Mouse (Mus musculus) gonadal fat pad, adult 2 months (tissue): ENCODE results near the gene Ezh1. TPM values are rescaled to one million over a fixed set of nuclear protein-coding genes. Genes with fewer than 3 reads are reported as not detected.

Source experiments
- DNase-seq: peaks from one replicate; pipeline ENCODE4 v3.0.0-alpha.2; 2012; ENCODE audit warnings: low read depth
- polyA plus RNA-seq: library from polyadenylated mRNA; depleted of rRNA; stranded (reverse); fragments of >200 nt; gene quantifications from 2 replicates; pipeline ENCODE4 v1.2.3, GENCODE M21; 2012

Ezh1 gene
- polyA plus RNA-seq, 1 experiment = 46.5 TPM

DNA sequence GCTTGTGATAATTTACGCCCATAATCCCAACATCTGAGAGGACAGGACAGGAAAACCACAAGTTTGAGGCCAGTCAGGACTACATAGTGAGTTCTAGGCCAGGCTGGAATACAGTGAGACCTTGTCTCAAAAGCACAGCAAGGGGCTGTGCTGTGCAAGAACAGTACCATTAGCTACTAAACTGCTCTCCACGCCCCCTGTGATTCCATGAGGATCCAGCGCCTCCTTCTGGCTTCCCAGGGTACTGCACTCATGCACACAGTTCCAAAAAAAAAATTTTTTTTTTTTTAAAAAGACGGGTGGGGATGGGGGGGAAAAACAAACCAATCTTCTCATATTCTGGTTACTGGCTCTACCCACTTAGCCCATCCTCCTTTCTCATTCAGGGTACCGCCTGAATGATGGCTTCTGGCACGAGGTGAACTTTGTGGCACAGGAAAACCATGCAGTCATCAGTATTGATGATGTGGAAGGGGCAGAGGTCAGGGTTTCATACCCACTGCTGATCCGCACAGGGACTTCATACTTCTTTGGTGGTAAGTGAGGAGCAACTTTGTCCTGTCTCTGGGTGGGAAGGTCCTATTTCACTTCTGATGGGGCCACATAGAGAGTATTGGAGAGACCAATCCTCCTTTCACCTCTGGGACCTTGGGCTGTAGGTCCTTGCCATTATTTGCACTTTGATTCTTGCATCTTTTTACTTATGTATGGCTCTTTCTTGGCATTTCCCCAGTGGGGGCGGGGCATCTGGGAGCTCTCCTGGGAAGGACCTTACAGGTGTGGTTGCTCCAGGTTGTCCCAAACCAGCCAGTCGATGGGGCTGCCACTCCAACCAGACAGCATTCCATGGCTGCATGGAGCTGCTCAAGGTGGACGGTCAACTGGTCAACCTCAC lies 45.2 kb downstream of the Ezh1 start:
- DNase-seq = no peak

DNA sequence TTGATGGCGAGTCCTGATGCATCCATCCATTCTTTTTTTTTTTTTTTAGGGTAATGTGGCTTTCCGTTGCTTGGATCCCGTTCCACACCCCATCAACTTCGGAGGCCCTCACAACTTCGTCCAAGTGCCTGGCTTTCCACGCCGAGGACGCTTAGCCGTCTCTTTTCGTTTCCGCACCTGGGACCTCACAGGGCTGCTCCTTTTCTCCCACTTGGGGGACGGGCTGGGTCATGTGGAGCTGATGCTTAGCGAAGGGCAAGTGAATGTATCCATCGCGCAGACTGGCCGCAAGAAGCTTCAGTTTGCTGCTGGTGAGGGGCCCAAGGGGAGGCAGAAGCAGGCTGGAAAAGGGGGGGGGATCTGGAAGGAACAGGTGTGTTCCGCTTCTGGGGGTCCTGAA lies 46.0 kb downstream of the Ezh1 start:
- no peak for DNase-seq

DNA sequence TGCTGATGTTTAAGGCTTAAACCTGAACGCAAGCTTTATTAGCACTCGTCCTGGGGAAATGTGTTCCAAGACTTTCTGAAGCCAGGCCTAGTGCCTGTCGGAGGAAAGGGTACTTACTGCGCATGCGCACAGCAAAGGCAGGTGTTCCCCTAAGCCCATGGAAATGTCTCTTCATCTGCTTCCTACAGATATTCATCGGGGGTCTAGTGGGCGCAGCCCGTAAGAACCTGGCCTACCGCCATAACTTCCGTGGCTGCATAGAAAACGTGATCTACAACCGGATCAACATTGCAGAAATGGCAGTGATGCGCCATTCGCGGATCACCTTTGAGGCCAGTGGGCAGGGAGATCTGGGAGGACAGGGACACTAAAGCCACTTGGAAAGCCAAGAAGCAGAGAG lies 47.0 kb downstream of the Ezh1 start:
- no peak for DNase-seq

DNA sequence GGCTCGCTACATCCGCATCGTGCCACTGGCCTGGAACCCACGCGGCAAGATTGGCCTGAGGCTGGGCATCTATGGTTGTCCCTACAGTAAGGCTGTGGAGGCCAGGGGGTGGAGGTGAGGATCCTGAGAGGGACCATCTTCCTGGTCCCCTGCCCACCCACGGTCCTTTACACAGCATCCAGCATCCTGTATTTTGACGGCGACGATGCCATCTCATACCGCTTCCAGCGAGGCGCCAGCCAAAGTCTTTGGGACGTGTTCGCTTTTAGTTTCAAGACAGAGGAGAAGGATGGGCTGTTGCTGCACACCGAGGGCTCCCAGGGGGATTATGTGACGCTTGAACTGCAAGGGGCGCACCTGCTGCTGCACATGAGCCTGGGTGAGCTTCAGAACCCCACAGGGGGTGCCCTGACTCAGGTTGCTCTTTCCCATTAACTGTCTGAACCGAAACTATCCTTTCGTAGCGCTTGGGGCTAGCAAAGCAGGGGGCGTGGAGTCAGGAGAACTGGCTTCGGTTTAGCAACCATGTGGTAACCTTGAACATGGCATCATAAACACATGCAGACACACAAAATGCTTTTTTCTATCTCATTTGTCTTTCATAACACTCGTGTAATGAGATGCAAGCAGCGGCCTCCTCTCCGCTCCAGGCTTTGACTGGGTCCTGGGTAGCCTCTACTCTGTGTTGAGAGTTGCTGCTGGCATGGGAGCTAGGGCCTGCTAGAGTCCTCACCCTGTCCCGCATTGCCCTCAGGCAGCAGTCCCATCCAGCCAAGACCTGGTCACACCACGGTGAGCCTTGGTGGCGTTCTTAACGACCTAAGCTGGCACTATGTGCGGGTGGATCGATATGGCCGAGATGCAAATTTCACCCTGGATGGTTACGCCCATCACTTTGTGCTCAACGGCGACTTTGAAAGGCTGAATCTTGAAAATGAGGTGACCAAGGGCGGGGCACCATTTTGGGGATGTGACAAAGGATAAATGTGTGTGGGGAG lies 47.9 kb downstream of the Ezh1 start:
- no peak for DNase-seq

DNA sequence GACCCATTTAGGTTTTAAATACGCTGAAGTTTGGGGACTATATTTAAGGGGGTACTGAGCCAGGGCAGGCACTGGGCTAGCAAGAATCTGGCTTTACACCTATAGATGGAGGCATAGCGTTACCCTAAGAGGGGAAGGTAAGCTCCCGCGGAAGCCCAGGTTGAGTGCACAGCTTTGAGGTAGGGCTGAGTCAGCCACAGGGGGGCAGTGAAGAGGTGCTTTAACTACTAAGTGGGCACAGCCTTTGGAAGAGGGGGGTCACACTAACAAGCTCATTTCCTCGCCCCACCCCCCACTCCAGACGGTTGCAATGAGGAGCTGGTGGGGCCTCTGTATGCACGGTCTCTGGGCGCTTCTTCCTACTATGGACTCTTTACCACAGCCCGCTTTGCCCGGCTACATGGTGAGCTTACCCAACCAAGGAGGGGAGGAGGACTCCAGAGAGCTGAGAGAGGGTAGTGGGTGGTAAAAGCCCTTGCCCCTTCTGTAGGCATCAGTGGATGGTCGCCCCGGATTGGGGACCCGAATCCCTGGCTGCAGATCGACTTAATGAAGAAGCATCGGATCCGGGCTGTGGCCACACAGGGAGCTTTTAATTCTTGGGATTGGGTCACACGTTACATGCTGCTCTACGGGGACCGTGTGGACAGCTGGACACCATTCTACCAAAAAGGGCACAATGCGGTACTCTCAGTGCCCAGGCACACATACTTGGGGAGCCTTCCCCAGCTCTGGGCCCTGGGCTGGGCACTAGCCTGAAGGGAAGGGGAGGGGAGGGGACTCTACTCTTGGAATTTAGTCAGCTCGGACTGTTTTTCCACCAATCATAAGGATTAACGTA lies 49.1 kb downstream of the Ezh1 start:
- DNase-seq = no peak

DNA sequence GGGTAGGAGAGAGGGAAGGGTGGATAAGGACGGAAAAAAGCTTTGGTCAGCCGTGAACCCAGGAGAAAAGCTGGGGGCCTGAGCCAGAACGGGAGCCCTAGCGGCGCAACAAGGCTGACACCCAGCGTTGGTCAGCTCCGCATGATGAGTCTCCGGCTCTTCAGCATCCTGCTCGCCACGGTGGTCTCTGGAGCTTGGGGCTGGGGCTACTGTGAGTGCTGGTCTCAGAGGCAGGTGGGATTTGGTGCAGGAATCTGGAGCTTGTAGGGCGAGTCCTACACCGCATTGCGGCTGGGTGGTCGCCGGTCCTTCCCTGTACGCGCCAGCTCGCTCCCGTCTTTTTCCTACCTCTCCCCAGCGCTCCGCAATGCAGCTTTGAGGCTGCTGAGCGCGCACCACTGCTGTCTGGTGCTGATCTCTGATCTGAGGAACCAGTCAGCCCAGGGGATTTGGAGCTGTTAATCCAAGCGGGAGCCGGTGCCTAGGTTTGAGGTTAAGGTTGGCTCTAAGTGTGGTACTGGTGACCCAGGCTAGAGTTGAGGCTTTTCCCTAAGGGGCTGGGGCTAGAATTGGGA lies 50.1 kb downstream of the Ezh1 start:
- DNase-seq = no peak

DNA sequence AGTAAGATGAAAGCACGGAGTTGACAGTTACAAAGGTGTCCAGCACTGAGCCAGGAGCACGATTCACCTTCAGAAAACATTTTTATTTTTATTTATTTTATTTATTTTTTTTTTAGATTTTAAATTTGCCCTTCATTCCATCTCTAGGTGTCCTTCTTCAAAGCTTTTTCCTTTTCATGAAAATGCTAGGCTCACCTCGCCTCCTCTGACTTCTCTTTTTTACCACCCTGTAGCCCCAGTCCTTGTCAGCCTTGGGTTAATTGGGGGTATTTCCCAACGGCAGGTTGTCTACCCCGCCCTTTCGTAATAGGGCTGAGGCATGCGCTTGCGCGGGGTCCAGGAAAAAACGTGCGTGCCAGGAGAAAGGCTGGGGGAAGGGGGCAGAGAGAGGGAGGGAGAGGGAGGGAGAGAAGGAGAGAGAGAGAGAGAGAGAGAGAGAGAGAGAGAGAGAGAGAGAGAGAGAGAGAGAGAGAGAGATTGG lies 50.6 kb downstream of the Ezh1 start:
- no peak for DNase-seq

DNA sequence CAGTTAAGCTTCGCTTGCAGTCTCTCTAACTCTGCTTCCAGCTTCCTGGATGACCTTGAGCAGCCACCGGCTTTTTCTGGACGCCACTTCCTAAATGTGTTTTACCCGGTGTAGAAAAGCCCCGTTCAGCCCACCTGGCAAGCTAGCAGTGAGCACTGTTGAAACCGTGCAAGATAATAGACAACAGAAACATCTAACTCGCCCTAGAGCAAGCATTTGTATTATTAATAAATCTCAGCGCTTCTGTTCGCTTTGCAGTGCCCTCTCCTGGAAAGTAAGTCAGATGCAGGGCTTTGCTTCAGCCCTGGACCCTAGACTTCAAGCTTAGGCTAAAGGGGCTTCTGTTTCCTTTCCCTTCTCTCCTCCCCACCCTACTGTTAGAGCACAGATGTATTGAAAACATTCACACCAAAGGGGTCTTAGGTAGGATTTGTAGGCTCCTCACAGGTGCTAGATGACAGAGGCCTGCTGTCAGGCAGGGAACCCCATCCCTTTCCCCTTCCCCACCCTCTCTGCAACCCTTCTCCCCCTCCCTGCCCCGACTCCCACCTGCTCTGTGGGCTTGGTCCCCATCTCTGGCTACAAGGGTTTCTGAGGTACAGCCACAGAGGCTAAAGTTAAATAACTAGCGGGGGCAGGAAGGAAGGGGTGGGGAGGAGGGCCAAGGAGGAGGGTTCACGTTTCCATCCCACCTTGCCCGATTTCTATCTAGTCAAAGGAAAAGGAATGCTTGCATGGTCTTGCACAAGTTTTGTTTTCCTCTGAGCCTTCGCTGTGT lies 51.2 kb downstream of the Ezh1 start, which contains the start of gene Ccr10:
Gene Ccr10 (minus strand): TSS at position 593 of the 778 bp plus-strand sequence.
- no peak for DNase-seq

DNA sequence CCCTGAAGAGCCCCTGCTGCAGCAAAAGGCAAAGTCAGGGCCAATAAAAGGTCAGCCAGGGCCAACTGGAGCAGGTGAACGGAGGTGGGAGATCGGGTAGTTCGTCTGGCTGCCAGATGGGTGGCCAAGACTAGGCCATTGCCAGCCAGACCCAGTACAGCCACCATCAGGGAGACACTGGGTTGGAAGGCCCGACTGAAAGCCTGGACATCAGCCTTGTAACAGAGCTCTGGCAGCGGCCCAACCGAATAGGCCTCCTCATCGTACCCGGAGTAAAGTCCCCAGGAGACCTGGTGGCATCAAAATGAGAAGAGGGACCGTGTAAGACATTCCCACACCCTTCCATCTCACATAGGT lies 51.9 kb downstream of the Ezh1 start:
- no peak for DNase-seq

DNA sequence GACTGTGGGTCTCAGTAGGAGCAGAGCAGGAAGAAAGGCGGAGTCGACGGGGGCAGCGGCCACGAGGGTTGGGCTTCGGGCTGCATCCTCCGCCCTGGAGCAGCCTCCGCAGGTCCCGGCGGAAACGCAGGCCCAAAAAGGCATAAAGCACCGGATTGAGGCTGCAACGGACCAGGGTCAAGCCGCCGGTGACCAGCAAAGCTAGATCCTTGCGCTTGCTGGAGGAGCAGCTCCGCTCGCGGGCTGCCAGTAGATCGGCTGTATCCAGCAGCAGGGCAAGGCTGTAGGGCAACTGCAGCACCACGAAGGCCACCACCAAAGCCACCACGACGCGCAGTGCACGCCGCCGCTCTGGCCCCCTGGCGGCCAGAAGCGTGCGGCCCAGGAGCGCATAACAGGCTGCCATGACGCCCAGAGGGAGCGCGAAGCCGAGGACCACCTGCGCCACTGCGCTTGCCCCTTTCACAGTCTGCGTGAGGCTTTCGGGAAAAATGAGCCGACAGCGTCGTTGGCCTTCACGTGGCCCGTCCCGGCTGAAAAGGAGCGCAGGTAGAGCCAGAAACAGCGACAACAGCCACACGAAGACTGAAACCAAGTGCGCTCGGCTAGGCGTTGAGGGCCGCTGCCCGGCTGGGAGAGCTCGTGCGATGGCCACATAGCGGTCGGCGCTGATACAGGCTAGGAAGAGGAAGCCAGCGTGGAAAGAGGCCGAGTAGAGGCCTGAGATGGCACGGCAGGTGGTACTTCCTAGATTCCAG lies 52.5 kb downstream of the Ezh1 start:
- DNase-seq = no peak

DNA sequence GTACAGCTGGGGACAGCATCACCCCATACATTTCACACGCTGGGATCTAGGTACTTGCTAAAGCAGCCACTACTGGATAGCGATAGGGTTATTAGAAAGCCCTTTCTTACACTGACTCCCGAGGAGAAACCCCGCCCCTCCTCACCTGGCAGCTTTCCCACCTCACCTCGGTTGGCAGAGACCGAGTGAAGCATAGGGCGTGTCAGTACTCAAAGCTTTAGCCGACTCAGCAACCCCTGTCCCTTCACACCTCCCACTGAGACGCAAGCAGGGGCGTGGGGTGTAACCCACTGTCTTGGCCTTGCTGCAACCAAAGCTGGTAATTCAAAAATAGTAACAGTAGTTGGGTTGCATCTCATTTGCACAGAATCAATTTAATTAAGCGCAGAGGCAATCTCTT lies 53.2 kb downstream of the Ezh1 start:
- DNase-seq = no peak

DNA sequence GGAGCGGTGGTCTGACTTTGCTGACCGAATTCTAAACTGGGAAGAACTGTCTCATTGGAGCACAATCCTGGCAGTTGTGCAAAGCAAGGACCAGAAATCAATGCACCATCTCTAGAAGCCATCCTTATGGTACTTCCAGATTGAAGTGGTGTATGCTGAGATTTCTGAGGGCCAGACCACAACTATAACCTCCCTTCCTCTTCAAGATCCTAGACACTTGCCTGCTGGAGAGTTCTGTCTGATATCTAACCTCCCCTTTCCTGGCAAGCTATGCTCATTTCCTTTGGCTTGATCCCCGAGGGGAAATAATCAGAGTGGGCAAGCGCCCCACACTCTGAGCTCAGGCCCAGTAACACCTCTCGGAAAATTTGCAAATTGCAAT lies 53.8 kb downstream of the Ezh1 start:
- DNase-seq = no peak

DNA sequence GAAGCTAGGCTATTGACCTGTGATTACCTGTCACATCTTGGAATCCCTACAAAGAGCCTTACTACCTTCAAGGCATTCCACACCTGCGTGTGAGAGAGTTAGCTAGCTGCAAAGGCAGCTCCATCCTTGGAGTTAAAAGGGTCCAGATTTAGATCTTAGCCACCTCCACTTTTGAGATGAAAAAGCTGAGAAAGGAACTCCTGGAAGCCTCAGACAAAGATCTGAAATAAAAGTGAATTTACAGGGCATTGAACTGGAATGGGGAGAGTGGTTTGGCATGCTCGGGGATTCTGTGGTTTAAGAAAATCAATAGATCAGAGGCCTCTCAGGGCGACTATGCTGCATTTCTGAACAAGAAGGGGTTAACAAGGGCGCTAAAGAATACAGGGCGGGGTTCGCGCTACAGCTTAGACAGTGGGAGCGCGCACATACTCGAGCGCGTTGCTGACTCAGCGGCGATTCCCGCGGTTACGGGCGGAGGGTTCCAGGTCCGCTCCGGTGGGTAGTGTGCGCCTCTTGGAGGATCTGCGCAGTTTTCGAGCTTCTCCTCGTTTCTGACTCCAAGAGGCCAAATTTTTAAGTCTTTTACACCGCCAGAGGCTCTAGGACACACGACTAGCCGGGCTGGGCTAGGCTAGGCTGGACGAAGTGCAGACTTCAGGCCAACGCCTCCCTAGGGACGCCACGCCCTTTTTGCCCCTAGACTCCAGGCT lies 54.4 kb downstream of the Ezh1 start:
- no peak for DNase-seq

DNA sequence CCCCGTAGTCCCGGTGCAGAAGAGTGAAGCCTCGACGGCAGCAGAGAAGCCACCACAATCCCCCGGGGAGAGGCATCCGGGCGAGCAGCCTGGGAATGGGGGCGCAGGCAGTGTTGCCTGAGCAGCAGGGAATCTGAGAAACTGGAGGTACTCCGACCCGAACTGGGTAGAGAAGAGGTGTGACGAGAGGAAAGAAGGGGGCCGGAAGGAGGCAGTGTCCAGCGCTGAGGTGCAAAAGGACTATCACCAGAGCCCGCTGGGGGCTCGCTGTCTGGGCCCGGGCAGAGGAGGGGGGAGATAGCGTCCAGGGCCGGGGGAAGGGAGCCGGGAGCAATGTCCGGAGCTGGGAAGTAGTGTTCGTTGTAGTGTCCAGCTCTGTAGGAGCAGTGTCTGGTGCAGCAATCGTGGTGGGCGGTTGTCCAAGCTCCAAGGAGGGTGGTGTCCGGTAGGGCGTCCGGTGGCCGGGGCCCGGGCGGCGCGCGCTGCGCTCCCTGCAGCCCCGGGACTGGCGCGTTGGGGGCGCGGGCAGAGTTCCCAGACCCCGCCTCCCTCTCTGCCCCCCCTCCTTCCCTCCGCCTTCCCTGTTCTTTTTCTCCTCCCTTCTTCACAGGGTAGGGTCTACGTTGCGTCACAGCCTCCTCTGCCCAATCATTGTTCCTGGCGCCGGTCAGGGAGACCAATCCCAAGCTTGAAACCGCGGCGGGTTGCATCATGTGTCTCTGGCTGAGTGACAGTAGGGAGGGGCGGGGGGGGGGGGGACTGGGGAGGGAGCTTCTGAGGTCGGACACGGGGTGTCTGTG lies 55.3 kb downstream of the Ezh1 start, which contains the start of gene Plekhh3:
Gene Plekhh3 (minus strand): TSS at position 541 of the 800 bp plus-strand sequence.
- DNase-seq = no peak

DNA sequence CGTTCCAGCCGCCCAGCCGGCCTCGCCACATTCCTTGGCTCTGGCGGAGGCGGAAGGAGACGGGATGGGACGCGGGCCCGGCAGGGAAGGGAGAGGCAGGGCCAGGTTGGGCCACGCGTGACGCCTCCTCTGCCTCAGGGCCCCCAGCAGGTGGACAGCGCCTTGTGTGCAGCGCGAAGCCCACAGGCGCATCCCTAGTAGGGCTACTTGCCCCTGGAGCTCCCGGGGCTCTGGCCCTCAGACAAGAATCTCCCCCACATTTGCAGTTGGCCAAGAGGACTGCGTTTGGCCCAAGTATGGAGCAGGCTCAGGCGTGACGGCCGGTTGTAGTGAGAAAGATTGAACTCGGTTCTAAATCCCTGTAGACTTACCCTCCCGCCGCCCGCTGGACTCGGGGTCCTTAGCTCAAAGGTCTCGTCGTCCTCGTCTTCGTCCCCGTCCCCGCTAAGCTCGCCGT lies 55.9 kb downstream of the Ezh1 start, which contains the start of gene Cntnap1:
Gene Cntnap1 (plus strand): TSS at position 170 of the 457 bp plus-strand sequence.
- no peak for DNase-seq

DNA sequence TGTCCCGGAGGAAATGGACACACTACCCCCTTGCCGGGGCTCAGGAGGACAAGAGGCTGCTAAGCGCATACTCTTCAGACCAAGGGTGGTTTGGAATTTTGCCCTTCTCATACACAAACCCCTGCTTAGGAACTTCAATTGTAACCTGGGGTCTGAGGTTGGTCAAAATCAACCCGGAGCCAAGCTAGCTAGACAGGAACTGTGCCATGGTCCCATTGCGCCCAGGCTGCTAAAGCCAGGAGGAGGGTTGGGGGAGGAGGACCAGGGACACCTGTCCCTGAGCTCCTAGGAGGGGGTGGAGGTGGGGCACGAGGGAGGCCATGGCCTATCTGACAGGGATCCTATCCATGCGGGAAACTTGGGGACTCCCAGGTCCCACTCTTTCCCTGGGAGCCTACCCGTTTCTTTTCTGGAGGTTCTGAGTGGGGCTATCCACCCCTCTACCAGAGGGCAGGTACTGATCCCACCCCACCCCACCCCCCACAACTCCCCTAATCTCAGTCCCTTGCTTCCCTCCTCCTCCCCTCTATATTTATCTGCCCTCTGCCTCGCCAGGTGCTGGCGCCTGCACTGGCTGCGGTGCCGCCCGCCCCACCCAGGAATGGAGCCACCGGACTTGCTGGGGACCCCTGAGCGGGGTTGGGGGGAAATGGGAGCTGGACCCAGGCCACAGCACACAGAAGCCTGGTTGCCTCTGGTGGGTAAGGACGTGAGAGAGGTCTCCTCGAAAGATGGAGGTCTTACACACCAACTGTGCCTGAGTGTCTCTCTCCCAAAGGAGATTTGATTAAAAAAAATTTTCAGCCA lies 56.8 kb downstream of the Ezh1 start:
- DNase-seq = no peak
